Mouse (Mus musculus) testis, postnatal 14 days (tissue): ENCODE data around the gene Gcm1.

Source experiments
- DNase-seq: peaks from one replicate; pipeline ENCODE4 v3.0.0; 2021; ENCODE audit warnings: low spot score

The Gcm1 gene

GRCm38 (mm10) chr9:78051677-78052076 is at the start of gene Gcm1:
Gene Gcm1 (plus strand): TSS chr9:78051924.
- DNase-seq: no peak

DNA sequence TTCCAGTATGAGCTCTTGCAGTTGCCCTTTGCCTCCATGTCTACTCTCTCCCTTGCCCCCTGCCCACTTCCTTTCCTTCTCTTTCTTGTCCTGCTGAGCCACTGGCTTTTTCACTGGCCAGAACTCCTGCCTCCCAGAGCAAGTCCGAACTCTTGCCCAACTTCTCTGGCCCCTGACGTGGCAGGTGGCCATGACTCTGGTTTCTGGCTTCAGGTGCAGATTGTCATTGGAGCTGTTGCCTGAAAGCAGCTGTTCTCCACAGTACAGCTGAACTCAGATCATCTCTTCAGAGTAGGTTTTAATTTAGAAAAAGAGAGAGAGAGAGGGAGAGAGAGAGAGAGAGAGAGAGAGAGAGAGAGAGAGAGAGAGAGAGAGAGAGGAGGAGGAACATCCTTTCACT is 48.4 kb upstream of the Gcm1 start:
- no peak for DNase-seq

DNA sequence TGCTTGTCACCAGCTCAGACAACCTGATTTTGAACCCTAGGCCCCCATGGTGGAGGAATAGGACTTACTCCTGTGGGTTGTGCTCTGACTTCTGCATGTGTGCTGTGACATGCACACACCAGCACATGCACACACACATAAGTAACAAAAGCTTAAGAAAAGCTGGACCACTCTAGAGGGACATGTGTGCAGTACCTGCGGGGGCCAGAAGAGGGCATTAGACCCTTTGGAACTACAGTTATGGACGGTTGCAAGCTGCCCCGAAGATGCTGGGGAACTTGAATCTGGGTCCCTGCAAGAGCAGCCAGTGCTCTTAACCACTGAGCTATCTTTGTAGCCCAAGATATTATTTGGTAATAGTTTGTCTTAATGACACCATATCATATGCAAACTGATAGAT is 46.2 kb upstream of the Gcm1 start:
- no peak for DNase-seq

- DNase-seq: peak; percentile 85
Observed at GRCm38 (mm10) chr9:78006209-78007001, 45.3 kb upstream of the Gcm1 start.

DNA sequence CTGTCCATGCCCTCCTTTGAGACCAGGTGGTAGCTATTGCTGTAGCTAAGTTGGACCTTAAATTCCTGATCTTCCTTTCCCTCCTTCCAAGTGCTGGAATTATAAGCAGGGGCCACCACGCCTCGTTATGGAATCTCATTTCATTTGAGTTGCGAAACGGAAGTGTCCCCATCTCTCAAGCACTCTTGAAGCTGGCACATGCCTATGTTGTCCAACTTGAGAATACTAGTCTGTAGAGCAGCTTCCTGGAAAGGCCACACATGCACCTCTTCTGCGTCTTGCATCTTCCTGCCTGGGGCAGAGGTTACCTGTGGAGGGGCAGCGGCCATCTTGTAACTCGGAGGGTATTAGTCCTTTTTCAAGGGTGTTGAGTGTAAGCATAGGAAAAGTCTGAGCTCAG is 42.3 kb upstream of the Gcm1 start:
- DNase-seq: no peak

DNA sequence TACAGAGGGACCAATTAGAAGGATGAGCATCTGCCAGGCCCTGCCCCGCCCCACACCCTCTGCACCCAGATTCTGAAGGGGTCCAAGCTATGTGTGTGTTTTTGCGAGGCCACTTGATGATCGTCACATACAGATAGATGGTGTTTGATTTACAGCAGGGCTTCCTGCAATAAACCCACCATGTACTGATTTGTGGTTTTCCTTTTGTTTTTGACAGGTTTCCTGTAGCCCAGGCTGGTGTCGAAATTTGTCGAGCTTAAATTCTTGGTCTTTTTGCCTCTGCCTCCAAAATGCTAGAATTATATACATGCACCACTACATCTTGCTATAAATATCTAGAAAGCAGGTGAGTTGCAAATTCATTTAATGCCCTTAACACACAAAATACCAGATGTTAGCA is 41.5 kb upstream of the Gcm1 start:
- no peak for DNase-seq

- DNase-seq: no peak
Observed at GRCm38 (mm10) chr9:78010707-78011106, 41.0 kb upstream of the Gcm1 start.

DNA sequence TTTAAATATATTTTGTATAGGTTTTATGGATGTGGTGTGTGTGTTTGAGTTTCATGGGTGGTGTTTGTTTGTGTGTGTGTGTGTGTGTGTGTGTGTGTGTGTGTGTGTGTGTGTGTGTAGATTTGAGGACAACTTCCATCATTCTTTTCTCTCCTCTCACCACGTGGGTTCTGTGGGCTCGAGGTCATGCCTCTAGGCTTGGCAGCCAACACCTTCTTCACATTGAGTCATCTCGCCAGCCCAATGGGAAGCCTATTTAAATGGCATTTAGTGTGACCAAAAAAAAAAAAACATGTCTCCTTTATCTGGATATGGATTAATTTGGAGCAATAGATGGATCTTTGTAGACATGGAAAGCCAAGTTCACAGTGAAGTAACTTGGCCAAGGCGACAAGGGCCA is 39.7 kb upstream of the Gcm1 start:
- DNase-seq: no peak

- no peak for DNase-seq
Observed at GRCm38 (mm10) chr9:78012681-78013080, 39.0 kb upstream of the Gcm1 start.

GRCm38 (mm10) chr9:78013813-78014212 is 37.9 kb upstream of the Gcm1 start:
- no peak for DNase-seq

- no peak for DNase-seq
Observed at GRCm38 (mm10) chr9:78015816-78016215, 35.9 kb upstream of the Gcm1 start.

GRCm38 (mm10) chr9:78016288-78016687 is 35.4 kb upstream of the Gcm1 start:
- no peak for DNase-seq

DNA sequence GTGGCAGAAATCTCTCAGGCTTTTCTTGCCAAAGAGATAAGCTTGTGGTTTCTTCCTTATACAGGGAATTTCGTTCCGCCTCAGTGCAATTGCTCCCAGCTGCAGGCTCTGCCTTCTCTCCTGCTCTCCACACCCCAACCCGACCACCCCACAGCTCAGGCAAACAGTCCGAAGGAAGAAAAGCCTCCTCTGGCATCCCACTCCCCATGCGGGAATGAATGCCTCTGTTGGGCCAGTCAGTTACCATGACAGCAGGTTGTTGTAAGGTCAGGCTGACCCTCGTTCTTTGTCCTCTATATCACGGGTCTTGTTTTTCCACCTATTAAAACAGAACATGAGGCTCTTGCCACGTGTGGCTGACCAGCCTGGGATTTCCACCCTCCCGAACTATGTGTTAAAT is 30.5 kb upstream of the Gcm1 start:
- DNase-seq: peak; percentile 25

- peak; percentile 55 for DNase-seq
Observed at GRCm38 (mm10) chr9:78022187-78022945, 29.4 kb upstream of the Gcm1 start.

- DNase-seq: no peak
Observed at GRCm38 (mm10) chr9:78024823-78025222, 26.9 kb upstream of the Gcm1 start.

DNA sequence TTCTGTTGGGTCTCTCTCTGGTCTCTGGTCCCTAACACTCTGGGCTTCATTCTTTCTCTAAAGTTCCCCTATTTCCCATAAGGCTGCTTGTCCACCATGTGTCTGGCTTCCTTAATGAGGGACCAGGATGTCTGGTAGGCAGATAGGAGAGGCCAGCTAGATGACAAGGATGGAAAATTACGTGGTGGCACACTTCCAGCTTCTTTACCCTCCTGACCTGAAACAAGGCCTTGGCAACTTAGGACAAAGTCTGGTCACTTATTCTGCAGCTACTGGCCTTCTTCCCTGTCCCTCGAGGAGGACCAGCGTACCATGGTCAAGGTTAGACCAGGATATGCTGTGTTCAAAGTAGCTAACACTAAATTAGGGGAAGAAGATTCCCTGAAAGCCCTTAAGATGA is 24.6 kb upstream of the Gcm1 start:
- no peak for DNase-seq

DNA sequence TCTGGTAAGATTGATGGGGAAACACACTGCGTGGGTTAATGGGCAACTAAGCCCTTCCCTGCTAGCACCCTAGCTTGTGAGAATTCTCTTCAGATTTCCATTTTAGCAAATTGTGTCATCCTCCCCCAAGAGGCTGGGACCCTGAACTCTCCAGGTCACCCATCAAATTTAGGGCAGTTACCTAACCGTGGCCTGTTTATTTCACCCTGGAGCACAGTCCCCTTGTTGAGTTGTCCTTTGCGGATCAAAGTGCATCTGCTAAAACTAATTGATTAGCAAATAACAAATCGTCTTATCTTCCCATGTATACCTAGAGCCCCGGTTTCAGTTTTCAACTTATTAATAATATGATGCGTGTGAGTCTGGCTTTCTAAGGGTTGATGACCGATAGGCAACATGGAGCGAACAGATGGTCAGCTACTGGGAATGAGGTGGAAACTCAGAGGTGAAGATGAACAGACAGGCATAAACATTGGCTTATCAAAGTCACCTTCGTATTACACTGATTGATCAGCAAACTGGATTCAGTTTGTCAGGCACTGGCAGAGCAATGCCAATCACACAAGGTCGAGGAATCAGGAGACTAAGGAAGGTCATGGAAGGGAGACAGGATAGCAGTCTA is 20.8 kb upstream of the Gcm1 start:
- DNase-seq: no peak

- DNase-seq: no peak
Observed at GRCm38 (mm10) chr9:78032930-78033329, 18.8 kb upstream of the Gcm1 start.

GRCm38 (mm10) chr9:78035296-78035695 is 16.4 kb upstream of the Gcm1 start:
- no peak for DNase-seq

GRCm38 (mm10) chr9:78035831-78036230 is 15.9 kb upstream of the Gcm1 start:
- DNase-seq: no peak

DNA sequence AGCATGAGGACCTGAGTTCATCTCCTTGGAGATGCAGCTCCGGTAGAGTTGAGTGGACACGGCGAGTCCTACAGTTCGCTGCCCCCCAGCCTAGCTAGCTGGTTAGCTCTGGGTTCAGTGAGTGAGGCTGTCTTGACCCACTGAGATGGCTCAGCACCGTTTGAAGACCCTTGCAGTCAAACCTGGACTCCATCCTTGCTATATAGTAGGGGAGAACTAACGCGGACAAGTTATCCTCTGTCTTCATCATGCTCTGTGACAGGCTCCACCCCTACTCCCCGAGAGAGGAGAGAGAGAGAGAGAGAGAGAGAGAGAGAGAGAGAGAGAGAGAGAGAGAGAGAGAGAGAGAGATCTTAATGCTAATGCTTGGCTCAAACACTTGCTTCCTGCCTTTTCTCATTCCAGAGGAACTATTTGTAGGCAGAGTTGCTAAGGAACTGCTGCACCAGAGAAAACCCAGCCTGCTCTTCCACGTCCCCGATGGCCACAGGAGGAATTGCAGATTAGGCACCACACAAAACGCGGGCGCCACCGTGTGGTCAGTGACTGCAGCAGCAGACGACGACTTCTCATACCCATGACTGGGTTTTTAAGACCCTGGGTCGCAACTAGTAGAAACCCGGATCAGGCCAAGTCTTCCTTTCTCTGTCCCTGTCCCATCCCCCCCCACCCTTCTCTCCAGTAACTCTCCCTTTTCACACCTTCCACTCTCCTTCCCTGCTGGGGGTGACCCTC is 12.8 kb upstream of the Gcm1 start:
- peak; percentile 74 for DNase-seq

- no peak for DNase-seq
Observed at GRCm38 (mm10) chr9:78045171-78045570, 6.6 kb upstream of the Gcm1 start.
